Mouse (Mus musculus) embryonic fibroblast, embryonic 13.5 days (primary cell): ENCODE measurements around the gene Mapkapk5.

ENCODE experiments used
- CTCF ChIP-seq: IDR thresholded peaks from 2 replicates; pipeline ENCODE4 v1.5.1; 2011; ENCODE audit warnings: mild to moderate bottlenecking, control low read depth, low read length, moderate library complexity, borderline replicate concordance; ENCODE audit not compliant: insufficient read depth
- POLR2A ChIP-seq: IDR thresholded peaks from 2 replicates; pipeline ENCODE4 v1.6.1; 2011; ENCODE audit warnings: low read depth, mild to moderate bottlenecking, control low read depth, low read length, moderate library complexity

DNA sequence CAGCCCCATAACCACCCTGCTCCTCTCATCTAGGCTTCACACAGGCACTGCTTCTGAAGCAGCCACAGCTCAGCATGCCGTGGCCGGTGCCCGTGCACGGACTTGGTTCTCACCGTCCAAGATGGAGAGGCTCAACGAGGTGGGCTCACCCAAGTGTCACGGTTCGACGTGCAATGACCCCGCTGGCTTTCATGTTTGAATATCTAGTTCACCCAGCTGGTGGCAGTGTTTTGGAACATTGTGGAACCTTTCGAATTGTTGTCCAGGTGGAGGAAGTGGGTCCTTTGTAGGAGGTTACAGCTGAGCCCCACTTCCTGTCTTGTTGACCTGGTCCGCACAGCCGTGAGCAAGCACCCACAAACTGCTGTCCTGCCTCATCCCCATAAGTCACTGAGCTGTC, 28.4 kb upstream of the Mapkapk5 start:
- TF ChIP-seq CTCF, result no peak
- TF ChIP-seq POLR2A, result no peak
